Mouse (Mus musculus) heart, postnatal 0 days (tissue): ENCODE data around the gene Itga11. TPM values are rescaled to one million over a fixed set of nuclear protein-coding genes. Genes with fewer than 3 reads are reported as not detected.

Experiments
- ATAC-seq: fragments of 200-750 bp; cut with Nextera tagmentation; 2 replicates; pipeline ENCODE4 v1.8.0; 2017; ENCODE audit warnings: low read depth, moderate number of reproducible peaks, moderate library complexity; ENCODE audit not compliant: insufficient read depth
- DNase-seq: peaks from one replicate; pipeline ENCODE4 v3.0.0-alpha.2; 2016; ENCODE audit warnings: low spot score
- H3K27ac ChIP-seq: fragments of 300-500 bp; sonication (generic); 2 replicates; pipeline ENCODE4 v1.5.1; 2014; ENCODE audit warnings: low read depth, mild to moderate bottlenecking
- H3K27me3 ChIP-seq: fragments of 300-500 bp; sonication (generic); 2 replicates; pipeline ENCODE4 v1.6.1; 2014; ENCODE audit warnings: low read length, mixed read lengths; ENCODE audit not compliant: control insufficient read depth, insufficient read depth
- H3K36me3 ChIP-seq: fragments of 300-500 bp; sonication (generic); replicated peaks from 2 replicates; pipeline ENCODE4 v1.6.1; 2014; ENCODE audit warnings: low read length, mixed read lengths; ENCODE audit not compliant: control insufficient read depth, insufficient read depth
- H3K4me1 ChIP-seq: fragments of 300-500 bp; sonication (generic); 2 replicates; pipeline ENCODE4 v1.6.1; 2014; ENCODE audit warnings: antibody characterized with exemption; ENCODE audit not compliant: control insufficient read depth, insufficient read depth
- H3K4me2 ChIP-seq: fragments of 300-500 bp; sonication (generic); 2 replicates; pipeline ENCODE4 v1.6.1; 2014; ENCODE audit warnings: low read depth, mild to moderate bottlenecking, low read length, moderate library complexity
- H3K4me3 ChIP-seq: fragments of 300-500 bp; sonication (generic); 2 replicates; pipeline ENCODE4 v1.5.1; 2014; ENCODE audit warnings: low read depth, low read length
- H3K9ac ChIP-seq: fragments of 300-500 bp; sonication (generic); replicated peaks from 2 replicates; pipeline ENCODE4 v1.6.1; 2014; ENCODE audit warnings: low read depth, low read length, mixed read lengths
- H3K9me3 ChIP-seq: fragments of 300-500 bp; sonication (generic); replicated peaks from 2 replicates; pipeline ENCODE4 v1.6.1; 2016; ENCODE audit warnings: low read length; ENCODE audit not compliant: control insufficient read depth
- CTCF ChIP-seq: IDR thresholded peaks from 2 replicates; pipeline ENCODE4 v1.5.1; 2016; ENCODE audit warnings: antibody characterized with exemption, control low read depth, low read depth
- EP300 ChIP-seq: IDR thresholded peaks from 2 replicates; pipeline ENCODE4 v1.6.1; 2016; ENCODE audit warnings: antibody characterized with exemption, low read depth
- WGBS: fragments of 180-500 bp; shearing (Covaris S2); extraction: QIAGEN DNeasy Blood & Tissue Kit; methylation state at CpG from one replicate; pipeline ENCODE4 v1.1.7; 2014; 5-methylcytosine and 5-hydroxymethylcytosine counted together
- polyA plus RNA-seq: library from polyadenylated mRNA; unstranded; fragments of >200 nt; fragmentation: Nextera tagmentation; extraction: Ambion mirVana; gene quantifications from 2 replicates; pipeline ENCODE4 v1.2.1, GENCODE M21; 2015
- total RNA-seq: library from RNA; depleted of rRNA; stranded (reverse); fragments of >200 nt; gene quantifications from 2 replicates; pipeline ENCODE4 v1.2.3, GENCODE M21; 2014; ENCODE audit warnings: low replicate concordance

Itga11 gene
- total and polyA plus RNA-seq, 2 experiments from 2014 or later = 0.07 to 0.65 TPM

GRCm38 (mm10) chr9:62767464-62767863 is 89.8 kb downstream of the Itga11 start:
- no peak overlapping the region for H3K4me2 ChIP-seq
- TF ChIP-seq CTCF (peak; percentile 14; the same call in 1 of the 2 replicates), EP300 (no peak)
- ATAC-seq (no peak), DNase-seq (no peak)
- H3K9ac ChIP-seq = no peak overlapping the region
- WGBS = 62% methylated on average over 17 of the region's 17 CpGs
- H3K36me3 ChIP-seq = no peaks in the 10 kb centered on the region
- 0 out of 2 replicates have a peak, but pooled peaks cover 6% of the 10 kb centered on the region for H3K27me3 ChIP-seq
- H3K4me1 ChIP-seq = no peaks in the 10 kb centered on the region
- no peak overlapping the region for H3K27ac ChIP-seq
- no peaks in the 10 kb centered on the region for H3K9me3 ChIP-seq
- H3K4me3 ChIP-seq = no peak overlapping the region

- DNase-seq = no peak
- Histone ChIP-seq H3K9ac (no peak overlapping the region), H3K4me1 (no peaks in the 10 kb centered on the region), H3K36me3 (no peaks in the 10 kb centered on the region), H3K27me3 (0 out of 2 replicates have a peak, but pooled peaks cover 3% of the 10 kb centered on the region), H3K4me2 (no peak overlapping the region), H3K4me3 (no peak overlapping the region), H3K27ac (no peak overlapping the region), H3K9me3 (no peaks in the 10 kb centered on the region)
- no peak for ATAC-seq
- 66% methylated on average over 5 of the region's 5 CpGs for WGBS
- TF ChIP-seq CTCF = no peak
- no peak for TF ChIP-seq EP300
Observed at GRCm38 (mm10) chr9:62768361-62768760, 90.7 kb downstream of the Itga11 start.

GRCm38 (mm10) chr9:62772746-62773145 is 95.1 kb downstream of the Itga11 start:
- Histone ChIP-seq H3K9ac (no peak overlapping the region), H3K4me3 (no peak overlapping the region), H3K36me3 (no peaks in the 10 kb centered on the region), H3K27me3 (no peaks in the 10 kb centered on the region), H3K27ac (no peak overlapping the region), H3K4me2 (no peak overlapping the region), H3K4me1 (no peaks in the 10 kb centered on the region), H3K9me3 (no peaks in the 10 kb centered on the region)
- no peak for DNase-seq
- 71% methylated on average over 8 of the region's 8 CpGs for WGBS
- no peak for ATAC-seq
- TF ChIP-seq CTCF (no peak), EP300 (no peak)

- Histone ChIP-seq H3K4me1 (no peaks in the 10 kb centered on the region), H3K9ac (no peak overlapping the region), H3K27me3 (no peaks in the 10 kb centered on the region), H3K36me3 (no peaks in the 10 kb centered on the region), H3K9me3 (no peaks in the 10 kb centered on the region), H3K27ac (no peak overlapping the region), H3K4me3 (no peak overlapping the region), H3K4me2 (no peak overlapping the region)
- 41% methylated on average over 4 of the region's 4 CpGs for WGBS
- no peak for TF ChIP-seq CTCF
- no peak for TF ChIP-seq EP300
- ATAC-seq (no peak), DNase-seq (peak; percentile 23)
Observed at GRCm38 (mm10) chr9:62775464-62775863, 97.8 kb downstream of the Itga11 start.

- DNase-seq = peak; percentile 76
- Histone ChIP-seq H3K36me3 (no peaks in the 10 kb centered on the region), H3K9ac (no peak overlapping the region), H3K27ac (no peak overlapping the region), H3K27me3 (no peaks in the 10 kb centered on the region), H3K9me3 (no peaks in the 10 kb centered on the region), H3K4me1 (no peaks in the 10 kb centered on the region), H3K4me3 (no peak overlapping the region), H3K4me2 (no peak overlapping the region)
- 6% methylated on average over 5 of the region's 5 CpGs for WGBS
- ATAC-seq = peak; percentile 48
- TF ChIP-seq CTCF (peak; percentile 78), EP300 (no peak)
Observed at GRCm38 (mm10) chr9:62777461-62777860, 99.8 kb downstream of the Itga11 start.

- H3K9ac ChIP-seq = no peak overlapping the region
Observed at GRCm38 (mm10) chr9:62778721-62779120, 101.1 kb downstream of the Itga11 start.

More at GRCm38 (mm10) chr9:62778721-62779120, 101.1 kb downstream of the Itga11 start:
- Histone ChIP-seq H3K36me3 (no peaks in the 10 kb centered on the region), H3K27ac (no peak overlapping the region), H3K4me3 (no peak overlapping the region), H3K27me3 (no peaks in the 10 kb centered on the region), H3K4me2 (no peak overlapping the region), H3K4me1 (no peaks in the 10 kb centered on the region), H3K9me3 (no peaks in the 10 kb centered on the region)
- TF ChIP-seq EP300 (no peak), CTCF (no peak)
- DNase-seq (no peak), ATAC-seq (no peak)
- 69% methylated on average over 9 of the region's 9 CpGs for WGBS
